Mouse (Mus musculus): ENCODE data around the gene 4930402K13Rik.
"Not testable (repeated sequence)": the region's sequence is repeated elsewhere in the genome, so short reads cannot be mapped to it uniquely, and the experiment has no call there.

The 4930402K13Rik gene

DNA sequence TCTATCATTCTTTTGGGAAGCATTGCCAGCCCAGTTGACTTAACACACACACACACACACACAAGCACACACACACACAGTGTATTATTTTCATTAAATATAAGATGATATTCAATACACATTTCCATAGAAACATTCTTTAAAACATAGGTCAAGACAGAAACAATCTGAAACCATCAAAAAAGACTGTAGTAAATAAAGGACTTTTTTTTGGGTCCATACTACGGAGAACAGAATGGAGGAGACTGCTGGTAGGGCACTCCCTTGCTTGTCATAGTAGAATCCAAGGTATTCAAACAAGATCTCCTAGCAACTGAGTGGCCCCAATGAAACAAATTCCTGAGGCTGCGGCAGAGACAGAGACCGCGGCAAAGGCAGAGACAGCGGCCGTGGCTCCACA is at the start of gene 4930402K13Rik:
4930402K13Rik (plus strand) TSS at position 301 of the 400 bp plus-strand sequence.
- Histone ChIP-seq H3K36me3 (ENCODE audit: control insufficient read depth, insufficient read depth, low read length, poor library complexity, severe bottlenecking) (no peaks in the 10 kb centered on the region), H3K27me3 (ENCODE audit: control insufficient read depth, insufficient read depth, low read length, poor library complexity, severe bottlenecking) (no peaks in the 10 kb centered on the region)
- DNase-seq (ENCODE audit: low read depth, low spot score) = no peak

- peak; percentile 0 for DNase-seq (ENCODE audit: low read depth, low spot score)
- not testable (repeated sequence) for H3K36me3 ChIP-seq (ENCODE audit: control insufficient read depth, insufficient read depth, low read length, poor library complexity, severe bottlenecking); H3K27me3 ChIP-seq (ENCODE audit: control insufficient read depth, insufficient read depth, low read length, poor library complexity, severe bottlenecking)
Measured at GRCm38 (mm10) chrX:9060952-9061351, 43.4 kb upstream of the 4930402K13Rik start.

DNA sequence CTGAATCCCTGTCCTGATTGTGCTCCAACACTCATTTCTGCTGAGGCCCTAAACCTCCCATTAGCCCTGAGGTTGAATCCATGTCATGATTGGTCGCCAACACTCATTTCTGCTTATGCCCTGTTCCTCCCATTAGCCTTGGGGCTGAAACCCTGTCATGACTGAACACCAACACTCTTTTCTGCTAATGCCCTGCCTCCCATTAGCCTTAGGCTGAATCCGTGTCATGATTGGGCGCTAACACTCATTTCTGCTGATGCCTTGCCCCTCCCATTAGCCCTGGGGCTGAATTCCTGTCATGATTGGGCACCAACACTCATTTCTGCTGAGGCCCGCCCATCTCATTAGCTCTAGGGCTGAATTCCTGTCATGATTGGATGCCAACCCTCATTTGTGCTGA is 42.3 kb upstream of the 4930402K13Rik start:
- DNase-seq (ENCODE audit: low read depth, low spot score) = no peak
- no peaks in the 10 kb centered on the region for H3K36me3 ChIP-seq (ENCODE audit: control insufficient read depth, insufficient read depth, low read length, poor library complexity, severe bottlenecking)
- H3K27me3 ChIP-seq (ENCODE audit: control insufficient read depth, insufficient read depth, low read length, poor library complexity, severe bottlenecking) = no peaks in the 10 kb centered on the region

GRCm38 (mm10) chrX:9062715-9063114 is 41.6 kb upstream of the 4930402K13Rik start, which contains the start of gene Fthl17f:
Gene Fthl17f, plus strand, starts transcription at chrX:9063015.
- DNase-seq (ENCODE audit: low read depth, low spot score); H3K36me3 ChIP-seq (ENCODE audit: control insufficient read depth, insufficient read depth, low read length, poor library complexity, severe bottlenecking); H3K27me3 ChIP-seq (ENCODE audit: control insufficient read depth, insufficient read depth, low read length, poor library complexity, severe bottlenecking): not testable (repeated sequence)

GRCm38 (mm10) chrX:9077699-9078098 is 26.7 kb upstream of the 4930402K13Rik start:
- not testable (repeated sequence) for H3K36me3 ChIP-seq (ENCODE audit: control insufficient read depth, insufficient read depth, low read length, poor library complexity, severe bottlenecking); H3K27me3 ChIP-seq (ENCODE audit: control insufficient read depth, insufficient read depth, low read length, poor library complexity, severe bottlenecking)
- DNase-seq (ENCODE audit: low read depth, low spot score) = peak; percentile 22

DNA sequence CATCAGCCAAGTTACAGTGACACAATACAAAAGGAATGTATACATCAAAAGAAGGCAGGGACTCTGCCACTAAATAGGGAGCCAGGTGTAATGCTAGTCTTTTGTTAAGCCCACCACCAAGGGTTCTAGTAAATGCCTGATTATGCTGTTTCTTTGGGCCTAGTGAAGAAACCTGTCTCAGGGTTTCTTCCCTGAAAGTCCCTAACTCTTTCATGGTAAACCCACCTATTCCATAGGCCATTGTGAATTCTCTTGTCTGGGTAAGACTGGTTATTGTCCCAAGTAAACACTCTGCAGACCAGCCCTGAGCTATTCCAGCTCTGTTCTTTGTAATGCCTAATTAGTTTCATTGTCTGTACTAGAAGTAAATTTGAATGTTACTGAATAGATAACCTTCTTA is 9.3 kb upstream of the 4930402K13Rik start:
- not testable (repeated sequence) for H3K27me3 ChIP-seq (ENCODE audit: control insufficient read depth, insufficient read depth, low read length, poor library complexity, severe bottlenecking); DNase-seq (ENCODE audit: low read depth, low spot score); H3K36me3 ChIP-seq (ENCODE audit: control insufficient read depth, insufficient read depth, low read length, poor library complexity, severe bottlenecking)

GRCm38 (mm10) chrX:9110381-9110780 is 6.0 kb downstream of the 4930402K13Rik start:
- no peaks in the 10 kb centered on the region for H3K36me3 ChIP-seq (ENCODE audit: control insufficient read depth, insufficient read depth, low read length, poor library complexity, severe bottlenecking)
- H3K27me3 ChIP-seq (ENCODE audit: control insufficient read depth, insufficient read depth, low read length, poor library complexity, severe bottlenecking) = no peaks in the 10 kb centered on the region
- DNase-seq (ENCODE audit: low read depth, low spot score) = no peak

DNA sequence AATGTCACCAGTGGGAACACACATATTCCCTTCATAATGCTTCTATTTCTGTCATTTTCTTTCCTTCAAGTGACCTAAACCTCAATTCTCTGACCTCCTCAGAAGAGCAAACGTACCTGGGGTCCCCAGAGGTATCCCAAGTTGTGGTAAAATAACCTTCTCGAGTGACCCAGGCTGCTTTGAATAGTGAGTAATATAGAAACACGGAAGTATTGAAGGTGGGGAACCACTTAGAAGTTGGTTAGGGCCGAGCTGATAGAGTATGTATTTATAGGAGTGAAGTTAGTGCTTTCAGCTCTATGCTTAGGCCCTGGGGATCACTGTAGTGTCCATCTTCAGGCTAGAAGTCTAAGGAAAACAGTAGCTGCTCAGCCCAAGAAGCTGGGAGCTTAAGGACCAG is 20.6 kb downstream of the 4930402K13Rik start:
- Histone ChIP-seq H3K36me3 (ENCODE audit: control insufficient read depth, insufficient read depth, low read length, poor library complexity, severe bottlenecking) (no peaks in the 10 kb centered on the region), H3K27me3 (ENCODE audit: control insufficient read depth, insufficient read depth, low read length, poor library complexity, severe bottlenecking) (no peaks in the 10 kb centered on the region)
- DNase-seq (ENCODE audit: low read depth, low spot score) = no peak

- H3K36me3 ChIP-seq (ENCODE audit: control insufficient read depth, insufficient read depth, low read length, poor library complexity, severe bottlenecking) = no peaks in the 10 kb centered on the region
- H3K27me3 ChIP-seq (ENCODE audit: control insufficient read depth, insufficient read depth, low read length, poor library complexity, severe bottlenecking) = no peaks in the 10 kb centered on the region
- DNase-seq (ENCODE audit: low read depth, low spot score) = peak; percentile 1
Measured at GRCm38 (mm10) chrX:9128317-9128831, 24.0 kb downstream of the 4930402K13Rik start.

- H3K27me3 ChIP-seq (ENCODE audit: control insufficient read depth, insufficient read depth, low read length, poor library complexity, severe bottlenecking) = no peaks in the 10 kb centered on the region
- no peak for DNase-seq (ENCODE audit: low read depth, low spot score)
- H3K36me3 ChIP-seq (ENCODE audit: control insufficient read depth, insufficient read depth, low read length, poor library complexity, severe bottlenecking) = no peaks in the 10 kb centered on the region
Measured at GRCm38 (mm10) chrX:9139290-9139948, 35.1 kb downstream of the 4930402K13Rik start.

DNA sequence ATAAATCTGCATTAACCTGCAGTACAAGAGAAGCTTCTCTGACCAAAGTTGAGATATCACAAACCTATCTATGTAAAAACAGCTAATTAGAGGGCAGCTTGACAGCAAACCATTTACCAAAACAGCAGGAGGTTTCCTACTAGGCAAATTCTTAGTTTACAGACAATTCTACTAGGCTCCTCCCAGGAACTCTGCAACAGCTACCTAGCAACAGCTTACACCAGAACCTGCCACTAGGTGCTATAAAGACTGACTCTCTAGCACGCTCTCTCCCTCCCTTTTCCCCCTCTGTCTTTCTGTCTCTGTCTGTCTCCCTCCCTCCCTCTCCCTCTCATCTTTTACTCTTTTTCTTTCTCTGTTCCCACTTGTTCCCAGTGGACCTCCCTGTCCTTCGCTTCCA is 38.3 kb downstream of the 4930402K13Rik start:
- DNase-seq (ENCODE audit: low read depth, low spot score) = peak; percentile 0
- H3K36me3 ChIP-seq (ENCODE audit: control insufficient read depth, insufficient read depth, low read length, poor library complexity, severe bottlenecking) = no peaks in the 10 kb centered on the region
- H3K27me3 ChIP-seq (ENCODE audit: control insufficient read depth, insufficient read depth, low read length, poor library complexity, severe bottlenecking) = no peaks in the 10 kb centered on the region
